Mouse (Mus musculus) spleen, postnatal 14 days (tissue): ENCODE data around the gene Zc2hc1b.

ENCODE experiments used
- DNase-seq, 2 experiments: peaks; one replicate each; pipeline ENCODE4 v3.0.0; 2021 to 2022; ENCODE audit warnings: low spot score in 2 of 2

The Zc2hc1b gene

DNA sequence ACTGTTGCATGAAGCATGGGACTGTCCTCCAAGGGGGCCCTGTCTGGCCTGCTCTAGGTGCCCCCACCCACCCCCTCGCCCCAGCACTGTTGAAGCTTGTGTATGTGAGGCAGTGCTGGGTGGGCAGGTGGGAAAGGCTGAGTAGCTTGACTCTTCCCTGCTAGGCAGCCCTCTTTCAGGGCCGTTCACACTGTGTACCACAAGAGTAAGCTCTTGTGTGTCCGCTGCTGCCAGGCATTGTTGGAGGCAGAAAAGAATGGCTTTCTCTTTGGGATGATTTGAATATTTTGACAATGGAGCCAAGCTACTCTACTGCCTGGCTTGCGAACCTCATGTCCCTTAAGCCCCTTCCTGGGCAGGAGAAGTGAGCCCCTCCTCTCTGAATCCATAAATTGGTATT, 62.8 kb downstream of the Zc2hc1b start:
- DNase-seq: no peak

DNA sequence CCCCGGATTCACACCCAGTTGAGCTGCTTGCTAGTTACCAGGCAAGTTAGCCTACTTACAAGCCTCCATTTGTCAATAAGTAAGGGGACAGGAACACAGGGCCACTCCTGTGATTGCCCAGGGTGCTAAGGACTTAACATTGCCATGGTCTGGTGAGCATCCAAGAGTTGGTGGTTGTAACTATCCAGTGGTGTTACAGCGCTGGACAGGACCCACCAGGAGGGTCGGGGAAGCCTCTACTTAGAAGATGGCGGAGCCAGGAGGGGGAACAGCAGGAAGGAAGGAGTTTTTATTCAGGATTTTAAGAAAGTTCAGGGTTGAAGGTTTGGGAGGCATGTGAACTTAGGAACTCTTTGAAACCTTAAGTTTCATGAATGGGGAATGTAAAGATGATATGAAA, 64.2 kb downstream of the Zc2hc1b start:
- no peak for DNase-seq

DNA sequence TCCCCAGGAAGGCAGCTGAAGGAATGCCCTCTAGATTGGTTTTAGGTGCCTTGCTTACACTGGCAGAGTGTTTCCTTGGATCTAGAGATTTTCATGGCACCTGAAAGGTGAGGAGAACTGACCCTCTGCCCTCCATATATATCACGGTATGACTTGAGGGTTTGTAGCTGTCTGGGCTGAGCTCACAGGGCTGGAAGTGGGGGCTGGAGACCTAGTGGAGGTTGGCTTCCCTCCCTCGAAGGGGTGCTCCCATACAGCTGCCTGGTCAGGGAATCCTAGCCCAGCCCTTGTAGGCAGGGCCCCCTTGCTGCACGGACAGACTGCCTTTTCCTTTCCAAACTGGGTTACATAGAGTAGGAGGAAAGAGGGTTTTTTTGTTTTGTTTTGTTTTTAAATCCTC, 65.0 kb downstream of the Zc2hc1b start:
- DNase-seq: no peak

DNA sequence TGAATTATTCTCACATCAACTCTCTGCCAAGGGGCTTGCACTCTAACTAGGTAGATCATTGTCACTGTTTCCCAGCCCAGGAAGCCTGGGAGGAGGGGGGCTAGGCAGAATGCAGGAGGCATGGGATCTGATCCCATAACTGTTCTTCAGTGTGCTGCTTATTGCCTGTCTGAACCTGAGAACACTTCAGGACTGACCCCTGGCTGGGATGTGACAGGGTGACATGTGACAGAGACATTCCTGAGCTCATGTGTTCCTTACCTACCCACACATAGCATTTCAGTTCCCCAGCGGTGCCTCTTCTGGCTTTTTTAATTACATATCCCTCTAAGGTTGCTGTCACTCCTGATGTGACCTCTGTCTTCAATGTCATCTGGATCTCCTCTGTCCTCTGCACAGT, 68.0 kb downstream of the Zc2hc1b start:
- DNase-seq: no peak

DNA sequence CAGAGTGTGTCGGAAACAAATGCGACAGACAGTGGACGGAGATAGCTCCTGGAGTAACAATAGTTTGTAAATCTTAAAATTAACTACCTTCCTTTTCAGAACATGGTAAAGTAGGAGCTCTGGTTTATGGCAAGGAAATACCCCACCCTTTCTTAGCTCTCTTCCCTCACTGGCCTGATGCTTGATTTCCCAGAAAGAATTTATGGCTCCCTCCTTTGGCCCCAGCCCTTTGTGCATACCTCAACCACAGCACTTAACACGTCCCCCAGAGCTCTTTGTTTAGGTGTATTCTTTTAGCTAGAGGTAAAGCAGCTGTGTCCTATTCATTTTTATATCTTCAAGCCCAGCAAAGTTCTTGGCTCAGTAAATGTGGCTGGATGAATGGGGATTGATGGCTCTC, 69.0 kb downstream of the Zc2hc1b start:
- DNase-seq: no peak

DNA sequence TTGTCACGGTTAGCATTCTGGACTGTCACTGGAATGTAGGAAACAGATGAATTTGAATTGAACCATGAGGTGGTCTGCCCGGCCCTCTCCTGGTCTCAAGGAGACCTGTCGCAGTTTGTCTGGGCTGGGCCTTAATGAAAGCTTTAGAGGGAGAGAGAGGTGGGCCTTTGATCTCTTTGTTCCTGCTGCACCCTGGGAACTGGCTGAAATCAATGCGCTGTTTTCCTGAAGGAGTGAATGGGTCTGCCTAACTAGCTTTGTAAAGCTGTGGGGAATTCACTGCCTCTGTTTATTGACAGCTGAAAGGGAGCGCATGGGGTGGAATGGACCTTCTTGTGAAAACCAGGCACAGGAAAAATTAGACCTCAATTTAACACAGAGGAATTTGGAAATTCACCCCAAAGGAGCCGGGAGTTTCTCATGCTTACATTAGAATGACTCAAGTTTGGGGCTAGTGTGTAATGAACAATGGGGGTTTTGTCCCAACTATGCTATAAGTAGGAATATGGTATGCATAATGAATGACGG, 69.7 kb downstream of the Zc2hc1b start:
- DNase-seq: no peak

DNA sequence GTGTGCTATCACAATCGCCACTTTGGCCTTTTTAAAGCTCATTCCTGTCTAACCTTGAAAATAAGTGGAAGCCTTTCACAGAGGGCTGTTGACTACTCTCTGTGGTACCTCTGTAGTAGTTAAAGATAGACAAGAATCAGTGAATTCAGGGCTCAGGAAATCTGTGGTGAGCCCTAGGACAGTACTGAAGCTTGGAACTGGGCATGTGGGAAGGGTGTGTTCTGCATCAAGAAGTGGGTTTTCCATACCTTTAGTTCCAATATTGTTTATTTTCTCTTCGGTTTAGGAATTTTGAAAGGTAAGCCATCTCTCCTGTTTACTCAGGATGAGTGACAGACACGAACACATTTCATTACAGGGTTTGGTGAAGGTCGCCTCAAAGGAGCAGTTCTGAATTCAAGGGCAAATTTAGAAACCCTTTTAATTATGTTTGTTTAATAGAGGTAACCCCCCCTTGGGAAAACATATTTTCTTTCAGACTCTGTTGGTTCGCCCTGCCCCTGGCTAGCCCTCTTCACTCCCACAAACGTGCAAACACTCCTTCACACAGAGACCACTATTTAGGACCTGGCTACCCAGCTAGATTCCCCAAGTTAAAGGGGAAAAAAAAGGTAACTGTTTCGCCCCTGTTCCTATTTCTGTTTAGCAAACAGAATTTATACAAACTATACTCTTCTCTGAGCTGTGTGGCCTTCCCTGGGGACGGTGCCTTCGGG, 70.8 kb downstream of the Zc2hc1b start:
- no peak for DNase-seq

DNA sequence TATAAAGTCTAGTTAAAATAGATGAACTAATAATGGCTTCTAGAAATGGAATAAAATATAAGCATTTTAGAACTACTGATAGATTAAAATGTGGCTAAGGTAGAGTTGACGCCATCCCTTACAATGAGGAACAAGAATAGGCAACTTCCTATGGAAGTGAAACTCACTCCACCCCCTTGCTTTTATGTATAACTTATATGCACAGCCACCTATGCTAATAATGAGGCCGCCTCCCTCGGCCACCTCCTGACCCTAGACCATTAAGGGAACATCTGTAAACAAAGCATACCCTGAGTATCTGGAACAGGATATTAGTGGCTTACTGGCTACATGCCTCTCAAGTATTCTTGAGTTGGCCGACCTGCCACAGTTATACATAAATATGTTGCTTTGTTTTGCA, 74.0 kb downstream of the Zc2hc1b start:
- DNase-seq: no peak

DNA sequence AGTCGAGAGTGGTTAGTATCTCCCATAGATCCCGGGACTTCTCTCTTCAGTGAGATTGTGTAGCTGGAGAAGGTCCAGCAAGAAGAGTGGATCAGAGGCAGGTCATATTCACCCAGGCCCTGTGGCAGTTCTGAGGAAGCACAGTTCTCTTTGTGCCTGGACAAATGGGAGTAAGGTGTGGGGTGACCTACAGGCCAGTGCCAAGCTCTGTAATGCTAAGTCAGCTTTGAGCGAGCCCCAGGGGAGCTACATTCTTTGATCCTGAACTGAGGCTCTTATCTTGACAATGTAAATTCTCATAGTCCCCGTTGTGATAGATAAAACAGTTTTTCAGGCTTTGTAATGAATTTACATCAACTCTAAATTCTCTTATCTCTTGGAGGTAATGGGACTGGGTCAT, 75.5 kb downstream of the Zc2hc1b start:
- no peak for DNase-seq

DNA sequence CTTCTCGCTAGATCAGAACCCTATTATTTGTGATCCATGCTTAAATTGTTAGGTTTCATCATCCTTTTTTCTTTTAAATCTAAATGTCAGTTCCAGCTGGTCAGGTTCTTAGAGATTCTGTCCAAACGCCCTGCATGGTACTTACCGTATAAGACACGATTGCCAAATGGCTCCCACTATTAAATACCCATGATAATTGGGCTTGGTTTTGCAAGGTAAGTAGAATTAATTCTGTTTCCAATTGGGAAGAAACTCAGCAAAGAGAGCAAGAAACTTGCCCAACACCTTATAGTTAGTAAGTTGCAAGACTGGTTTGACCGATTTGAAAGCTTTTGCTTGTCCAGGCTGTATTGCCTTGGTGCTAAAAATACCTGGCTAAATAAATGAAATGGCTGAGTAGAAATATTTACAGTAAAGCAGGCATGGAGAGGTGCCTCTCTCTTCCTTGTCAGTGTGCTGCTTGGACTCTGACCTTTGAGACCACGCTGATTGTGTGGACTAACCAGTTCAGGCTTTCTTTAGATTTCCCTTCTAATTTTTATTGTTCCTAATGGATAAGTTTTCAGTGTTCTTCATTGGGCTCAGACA, 77.7 kb downstream of the Zc2hc1b start:
- DNase-seq: no peak
